Mouse (Mus musculus) lung, postnatal 0 days (tissue): Measurements from ENCODE around the gene Trpm8. TPM values are rescaled to one million over a fixed set of nuclear protein-coding genes. Genes with fewer than 3 reads are reported as not detected.

Experiments used
- ATAC-seq: fragments of 200-750 bp; cut with Nextera tagmentation; 2 replicates; pipeline ENCODE4 v1.8.0; 2017; ENCODE audit warnings: moderate library complexity
- DNase-seq: peaks from one replicate; pipeline ENCODE4 v3.0.0-alpha.2; 2016; ENCODE audit warnings: low spot score
- H3K27ac ChIP-seq: fragments of 300-500 bp; sonication (generic); 2 replicates; pipeline ENCODE4 v1.5.1; 2014; ENCODE audit warnings: antibody characterized with exemption, mild to moderate bottlenecking, low read length, mixed read lengths
- H3K27me3 ChIP-seq: fragments of 300-500 bp; sonication (generic); replicated peaks from 2 replicates; pipeline ENCODE4 v1.6.1; 2014; ENCODE audit warnings: low read length, mixed read lengths; ENCODE audit not compliant: insufficient read depth
- H3K36me3 ChIP-seq: fragments of 300-500 bp; sonication (generic); 2 replicates; pipeline ENCODE4 v1.6.1; 2014; ENCODE audit warnings: low read length, mixed read lengths; ENCODE audit not compliant: insufficient read depth
- H3K4me1 ChIP-seq: fragments of 300-500 bp; sonication (generic); 2 replicates; pipeline ENCODE4 v1.6.1; 2014; ENCODE audit warnings: antibody characterized with exemption, low read depth, low read length, mixed read lengths; ENCODE audit not compliant: insufficient read depth
- H3K4me2 ChIP-seq: fragments of 300-500 bp; sonication (generic); replicated peaks from 2 replicates; pipeline ENCODE4 v1.6.1; 2014; ENCODE audit warnings: low read depth, mild to moderate bottlenecking, low read length, moderate library complexity, mixed read lengths
- H3K4me3 ChIP-seq: fragments of 300-500 bp; sonication (generic); 2 replicates; pipeline ENCODE4 v1.5.1; 2014; ENCODE audit warnings: low read depth, low read length
- H3K9ac ChIP-seq: fragments of 300-500 bp; sonication (generic); replicated peaks from 2 replicates; pipeline ENCODE4 v1.6.1; 2014; ENCODE audit warnings: low read depth, mild to moderate bottlenecking
- H3K9me3 ChIP-seq: fragments of 300-500 bp; sonication (generic); 2 replicates; pipeline ENCODE4 v1.6.1; 2016; ENCODE audit warnings: low read length, mixed read lengths
- CTCF ChIP-seq: IDR thresholded peaks from 2 replicates; pipeline ENCODE4 v1.5.1; 2016; ENCODE audit warnings: antibody characterized with exemption, mild to moderate bottlenecking
- EP300 ChIP-seq: IDR thresholded peaks from 2 replicates; pipeline ENCODE4 v1.6.1; 2016; ENCODE audit warnings: antibody characterized with exemption, mild to moderate bottlenecking, control low read depth
- WGBS: fragments of 180-500 bp; shearing (Covaris S2); extraction: QIAGEN DNeasy Blood & Tissue Kit; methylation state at CpG from one replicate; pipeline ENCODE4 v1.1.7; 2014; 5-methylcytosine and 5-hydroxymethylcytosine counted together
- polyA plus RNA-seq: library from polyadenylated mRNA; unstranded; fragments of >200 nt; fragmentation: Nextera tagmentation; extraction: Ambion mirVana; gene quantifications from 2 replicates; pipeline ENCODE4 v1.2.1, GENCODE M21; 2015

Trpm8 gene
- polyA plus RNA-seq, 1 experiment from 2014 or later: not detected

DNA sequence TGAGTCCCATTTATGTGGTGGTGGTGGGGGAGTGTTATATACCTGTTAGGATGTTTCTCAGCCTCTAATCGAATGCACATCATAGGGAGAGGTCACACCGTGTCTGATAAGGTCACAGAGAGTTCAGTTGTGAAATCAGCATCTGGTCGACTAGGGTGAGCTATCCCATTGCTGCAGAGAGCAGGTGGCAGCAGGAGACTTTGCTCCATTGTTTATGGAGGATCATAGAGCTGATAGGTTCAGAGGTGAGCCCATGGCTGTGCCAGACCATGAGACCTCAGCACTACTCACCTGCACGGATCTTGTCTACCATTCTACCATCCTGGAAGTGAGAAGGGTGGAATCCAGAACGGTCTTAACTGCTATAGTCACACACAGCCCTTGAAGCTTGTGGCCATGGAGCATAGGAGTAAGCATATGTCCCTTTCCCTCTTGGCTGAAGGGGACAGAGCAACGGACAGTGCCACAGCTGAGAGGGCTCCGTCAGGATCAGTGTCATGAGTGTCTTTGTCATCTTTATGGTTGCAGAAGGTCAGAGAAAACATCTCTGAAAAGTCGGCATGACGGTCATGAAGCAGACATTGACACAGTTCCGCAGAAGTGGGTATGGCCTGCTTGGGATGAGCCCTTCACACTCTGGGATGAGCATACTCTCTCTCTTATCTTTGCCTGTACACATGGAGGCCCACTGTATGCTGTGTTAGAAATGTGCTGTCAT, 6.9 kb downstream of the Trpm8 start:
- ATAC-seq: 0 out of 2 replicates have a peak, but pooled peaks have one; percentile 6
- Histone ChIP-seq H3K4me1 (no peaks in the 10 kb centered on the region), H3K9ac (no peak overlapping the region), H3K4me3 (no peak overlapping the region), H3K9me3 (peaks cover 21% of the 10 kb centered on the region), H3K4me2 (no peak overlapping the region), H3K27ac (no peak overlapping the region), H3K36me3 (no peaks in the 10 kb centered on the region), H3K27me3 (no peaks in the 10 kb centered on the region)
- no peak for DNase-seq
- TF ChIP-seq CTCF (no peak), EP300 (no peak)
- 59% methylated on average over 10 of the region's 10 CpGs for WGBS

- no peak for DNase-seq
- WGBS: 59% methylated on average over 7 of the region's 7 CpGs
- peaks cover 21% of the 10 kb centered on the region for H3K9me3 ChIP-seq
Measured at GRCm38 (mm10) chr1:88284946-88285320, 7.5 kb downstream of the Trpm8 start.

GRCm38 (mm10) chr1:88285652-88286051, 8.2 kb downstream of the Trpm8 start:
- ATAC-seq (no peak), DNase-seq (no peak)
- Histone ChIP-seq H3K27me3 (no peaks in the 10 kb centered on the region), H3K9ac (no peak overlapping the region), H3K9me3 (peaks cover 21% of the 10 kb centered on the region), H3K4me3 (no peak overlapping the region), H3K4me1 (no peaks in the 10 kb centered on the region), H3K4me2 (no peak overlapping the region), H3K27ac (no peak overlapping the region), H3K36me3 (no peaks in the 10 kb centered on the region)
- 58% methylated on average over 5 of the region's 5 CpGs for WGBS
- TF ChIP-seq EP300: no peak
- no peak for TF ChIP-seq CTCF

More at GRCm38 (mm10) chr1:88284946-88285320, 7.5 kb downstream of the Trpm8 start:
- H3K36me3 ChIP-seq: no peaks in the 10 kb centered on the region
- peak; percentile 69 for TF ChIP-seq CTCF
- no peak for TF ChIP-seq EP300
- H3K4me3 ChIP-seq: no peak overlapping the region
- no peak overlapping the region for H3K27ac ChIP-seq
- 0 out of 2 replicates have a peak, but pooled peaks have one; percentile 2 for ATAC-seq
- no peak overlapping the region for H3K4me2 ChIP-seq
- H3K27me3 ChIP-seq: no peaks in the 10 kb centered on the region
- H3K4me1 ChIP-seq: no peaks in the 10 kb centered on the region
- H3K9ac ChIP-seq: no peak overlapping the region

DNA sequence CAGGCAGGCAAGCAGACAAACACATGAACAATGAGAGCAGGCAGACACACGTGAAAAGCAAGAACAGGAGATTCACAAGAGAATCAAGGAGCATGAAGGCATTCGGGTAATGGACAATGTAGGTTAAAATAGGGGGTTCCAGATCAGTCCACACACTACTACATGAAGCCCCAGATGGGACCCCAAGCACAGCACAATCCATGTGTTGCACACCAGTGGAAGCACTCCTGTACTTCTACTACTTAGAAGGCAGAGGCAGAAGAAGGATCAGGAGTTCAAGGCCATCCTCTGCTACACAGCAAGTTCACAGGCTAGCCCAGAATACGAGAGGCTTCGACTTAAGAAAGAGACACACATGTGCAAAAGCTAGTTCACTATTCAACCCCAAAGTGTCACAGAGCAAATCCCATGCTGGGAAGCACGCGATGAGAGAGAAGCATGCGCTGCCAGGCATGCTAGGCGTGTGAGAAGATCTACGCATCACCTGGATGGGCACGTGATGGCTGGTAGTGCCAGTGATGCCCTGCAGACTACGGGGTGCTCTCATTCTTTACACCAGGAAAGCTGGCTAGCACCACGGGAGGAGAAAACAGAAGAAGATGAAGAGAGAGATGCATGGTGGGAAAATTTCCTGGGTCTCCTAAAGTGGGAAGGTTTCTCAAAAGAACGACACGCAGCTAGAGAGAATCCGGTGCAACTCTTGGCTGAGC, 8.8 kb downstream of the Trpm8 start:
- H3K4me3 ChIP-seq: no peak overlapping the region
- 75% methylated on average over 15 of the region's 15 CpGs for WGBS
- no peaks in the 10 kb centered on the region for H3K27me3 ChIP-seq
- H3K9ac ChIP-seq: no peak overlapping the region
- TF ChIP-seq EP300: no peak
- no peak for TF ChIP-seq CTCF
- no peaks in the 10 kb centered on the region for H3K36me3 ChIP-seq
- H3K27ac ChIP-seq: no peak overlapping the region
- peaks cover 22% of the 10 kb centered on the region for H3K9me3 ChIP-seq
- no peaks in the 10 kb centered on the region for H3K4me1 ChIP-seq
- ATAC-seq: no peak
- H3K4me2 ChIP-seq: no peak overlapping the region
- DNase-seq: no peak

GRCm38 (mm10) chr1:88286887-88287696, 9.6 kb downstream of the Trpm8 start:
- H3K9ac ChIP-seq: no peak overlapping the region
- H3K36me3 ChIP-seq: no peaks in the 10 kb centered on the region
- H3K27ac ChIP-seq: no peak overlapping the region
- WGBS: 72% methylated on average over 13 of the region's 13 CpGs
- peaks cover 25% of the 10 kb centered on the region for H3K9me3 ChIP-seq
- no peak for DNase-seq
- no peak for TF ChIP-seq EP300
- TF ChIP-seq CTCF: no peak
- H3K4me2 ChIP-seq: no peak overlapping the region
- no peak overlapping the region for H3K4me3 ChIP-seq
- no peaks in the 10 kb centered on the region for H3K27me3 ChIP-seq
- H3K4me1 ChIP-seq: no peaks in the 10 kb centered on the region
- no peak; the same call in 1 of the 2 replicates for ATAC-seq

DNA sequence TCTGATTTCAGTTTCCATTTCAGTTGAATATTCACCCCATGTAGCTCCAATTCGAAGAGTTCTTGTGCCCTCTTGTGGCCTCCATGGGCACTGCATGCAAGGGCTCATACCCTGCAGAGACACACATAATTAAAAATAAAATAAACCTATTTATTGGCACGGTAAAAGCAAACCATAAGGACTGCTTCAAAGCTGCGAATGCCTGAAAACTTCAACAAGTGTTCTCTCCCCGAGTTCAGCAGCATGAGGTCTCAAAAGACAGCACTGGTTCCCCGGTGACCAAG, 10.2 kb downstream of the Trpm8 start:
- peaks cover 25% of the 10 kb centered on the region for H3K9me3 ChIP-seq
- no peaks in the 10 kb centered on the region for H3K27me3 ChIP-seq
- H3K4me1 ChIP-seq: no peaks in the 10 kb centered on the region
- WGBS: 31% methylated on average over 5 of the region's 5 CpGs
- H3K4me2 ChIP-seq: no peak overlapping the region
- ATAC-seq (peak; percentile 9; the same call in 1 of the 2 replicates), DNase-seq (peak; percentile 79)
- no peak overlapping the region for H3K9ac ChIP-seq
- TF ChIP-seq CTCF (peak; percentile 90), EP300 (no peak)
- H3K27ac ChIP-seq: no peak overlapping the region
- H3K36me3 ChIP-seq: no peaks in the 10 kb centered on the region
- no peak overlapping the region for H3K4me3 ChIP-seq
